Mouse (Mus musculus) kidney, embryonic 14.5 days (tissue): Measurements from ENCODE around the gene Gm3625. TPM values are rescaled to one million over a fixed set of nuclear protein-coding genes. Genes with fewer than 3 reads are reported as not detected.
A peak's percentile ranks its signal among the peaks of the same experiment; 100 is the strongest.

Experiments
- ATAC-seq: fragments of 200-750 bp; cut with Nextera tagmentation; 2 replicates; pipeline ENCODE4 v1.8.0; 2017; ENCODE audit warnings: moderate number of reproducible peaks, mild to moderate bottlenecking, moderate TSS enrichment, moderate library complexity; ENCODE audit not compliant: low FRiP score, low TSS enrichment
- H3K27ac ChIP-seq: fragments of 300-500 bp; sonication (generic); 2 replicates; pipeline ENCODE4 v1.5.1; 2014; ENCODE audit warnings: low read depth, mild to moderate bottlenecking, low read length, moderate library complexity, mixed read lengths
- H3K27me3 ChIP-seq: fragments of 300-500 bp; sonication (generic); 2 replicates; pipeline ENCODE4 v1.6.1; 2014; ENCODE audit warnings: mild to moderate bottlenecking, low read length; ENCODE audit not compliant: control insufficient read depth, insufficient read depth
- H3K36me3 ChIP-seq: fragments of 300-500 bp; sonication (generic); 2 replicates; pipeline ENCODE4 v1.6.1; 2014; ENCODE audit warnings: low read length, mixed read lengths; ENCODE audit not compliant: control insufficient read depth, insufficient read depth
- H3K4me1 ChIP-seq: fragments of 300-500 bp; sonication (generic); 2 replicates; pipeline ENCODE4 v1.6.1; 2014; ENCODE audit warnings: low read length, mixed read lengths; ENCODE audit not compliant: control insufficient read depth, insufficient read depth
- H3K4me2 ChIP-seq: fragments of 300-500 bp; sonication (generic); replicated peaks from 2 replicates; pipeline ENCODE4 v1.6.1; 2014; ENCODE audit warnings: low read depth, mild to moderate bottlenecking, low read length
- H3K4me3 ChIP-seq: fragments of 300-500 bp; sonication (generic); 2 replicates; pipeline ENCODE4 v1.5.1; 2014; ENCODE audit warnings: mild to moderate bottlenecking, low read length
- H3K9ac ChIP-seq: fragments of 300-500 bp; sonication (generic); 2 replicates; pipeline ENCODE4 v1.6.1; 2014; ENCODE audit warnings: low read depth, mild to moderate bottlenecking, low read length, moderate library complexity
- H3K9me3 ChIP-seq: fragments of 300-500 bp; sonication (generic); 2 replicates; pipeline ENCODE4 v1.6.1; 2016; ENCODE audit warnings: low read length; ENCODE audit not compliant: control insufficient read depth
- WGBS: fragments of 180-500 bp; shearing (Covaris S2); extraction: QIAGEN DNeasy Blood & Tissue Kit; methylation state at CpG from one replicate; pipeline ENCODE4 v1.1.7; 2014; 5-methylcytosine and 5-hydroxymethylcytosine counted together
- polyA plus RNA-seq: library from polyadenylated mRNA; unstranded; fragments of >200 nt; fragmentation: Nextera tagmentation; extraction: Ambion mirVana; gene quantifications from 2 replicates; pipeline ENCODE4 v1.2.1, GENCODE M21; 2014

Gene Gm3625
- not detected in 2 replicates for polyA plus RNA-seq

DNA sequence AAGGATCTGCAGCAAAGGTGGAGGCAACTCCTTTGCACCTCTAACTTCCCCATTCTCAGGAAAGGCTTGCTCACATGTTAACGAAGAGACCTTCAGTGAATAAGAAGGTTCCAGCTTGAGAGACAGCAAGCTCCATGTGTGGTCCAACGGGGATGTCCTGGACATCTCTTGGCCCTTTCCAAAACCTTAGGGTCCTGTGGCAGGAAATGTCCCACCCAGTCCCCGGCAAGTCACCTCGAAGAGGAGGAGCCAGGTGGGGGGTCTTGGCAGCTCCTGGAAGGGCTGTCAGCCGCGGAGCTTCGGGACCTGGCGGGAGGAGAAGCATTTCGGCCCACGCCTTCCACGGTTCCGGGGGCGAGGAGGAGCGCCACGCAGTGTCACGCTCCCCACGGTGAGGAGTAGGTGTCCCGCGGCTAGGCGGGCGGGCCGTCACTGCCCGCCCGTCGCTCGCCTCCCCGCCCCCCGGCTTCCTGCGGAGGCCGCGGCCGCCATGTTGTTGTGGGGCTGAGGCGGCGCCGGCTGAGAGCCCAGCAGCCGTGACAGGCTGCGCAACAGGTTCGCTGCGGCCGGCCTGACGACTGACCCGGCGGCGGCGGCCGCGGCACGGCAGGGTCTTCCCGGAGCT lies at the start of gene Gm3625, which contains the start of gene Itsn2:
Gene Gm3625, minus strand, starts transcription at position 387 of the 625 bp plus-strand sequence.
Gene Itsn2, plus strand, starts transcription at position 98 of the 625 bp plus-strand sequence.
- Histone ChIP-seq H3K36me3 (no peaks in the 10 kb centered on the region), H3K4me2 (peak within 1 kb of the TSS; percentile 76), H3K9me3 (no peaks in the 10 kb centered on the region), H3K4me3 (peak within 1 kb of the TSS; percentile 89), H3K4me1 (peaks cover 9% of the 10 kb centered on the region; the same call in 1 of the 2 replicates), H3K9ac (peak within 1 kb of the TSS; percentile 94), H3K27me3 (no peaks in the 10 kb centered on the region), H3K27ac (peak within 1 kb of the TSS; percentile 57; the same call in 1 of the 2 replicates)
- under 1% methylated on average over 39 of the region's 49 CpGs for WGBS
- ATAC-seq: peak; percentile 91

DNA sequence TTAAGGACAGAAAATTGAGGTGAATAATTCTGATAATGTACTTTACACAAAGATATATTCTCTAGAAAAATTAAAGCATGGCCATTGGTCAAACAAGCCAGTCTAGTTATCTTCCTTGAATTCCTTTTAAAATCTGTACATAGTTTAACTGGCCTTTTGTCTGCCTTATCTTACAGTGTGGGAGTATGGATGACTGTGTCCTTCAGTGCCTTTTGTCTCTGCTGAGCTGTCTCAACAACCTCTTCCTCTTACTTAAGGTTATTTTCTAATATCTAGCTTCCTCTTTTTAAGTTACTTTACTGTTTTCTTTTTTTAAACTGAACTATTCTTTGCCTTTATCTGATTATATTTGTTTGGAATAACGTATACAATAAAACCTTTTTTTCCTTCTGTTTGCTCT lies 48.0 kb upstream of the Gm3625 start:
- Histone ChIP-seq H3K4me2 (no peak overlapping the region), H3K9me3 (no peaks in the 10 kb centered on the region), H3K27ac (no peak overlapping the region), H3K9ac (no peak overlapping the region), H3K27me3 (no peaks in the 10 kb centered on the region), H3K4me1 (no peaks in the 10 kb centered on the region), H3K36me3 (peaks cover 41% of the 10 kb centered on the region), H3K4me3 (no peak overlapping the region)
- WGBS: 91% methylated on average over 1 of the region's 1 CpGs
- no peak for ATAC-seq

DNA sequence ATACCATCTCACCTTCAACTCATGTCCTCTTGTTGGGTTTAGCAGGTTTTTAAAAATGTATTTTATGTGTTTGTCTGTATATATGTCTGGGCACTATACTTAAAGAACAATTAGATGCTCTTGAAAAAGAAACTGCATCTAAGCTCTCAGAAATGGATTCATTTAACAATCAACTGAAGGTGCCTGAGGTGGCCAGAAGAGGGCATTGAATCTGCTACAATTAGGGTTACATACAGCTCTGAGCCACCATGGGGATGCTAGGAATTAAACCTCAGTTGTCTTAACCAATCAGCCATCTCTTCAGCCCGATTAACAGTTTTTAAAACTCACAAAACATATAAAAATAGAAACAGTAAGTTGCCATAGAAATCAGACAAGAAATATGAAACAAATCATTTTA lies 45.7 kb upstream of the Gm3625 start:
- H3K9me3 ChIP-seq: no peaks in the 10 kb centered on the region
- no peaks in the 10 kb centered on the region for H3K27me3 ChIP-seq
- H3K27ac ChIP-seq: no peak overlapping the region
- ATAC-seq: no peak
- 94% methylated on average over 1 of the region's 1 CpGs for WGBS
- H3K9ac ChIP-seq: no peak overlapping the region
- H3K36me3 ChIP-seq: peaks cover 51% of the 10 kb centered on the region
- no peak overlapping the region for H3K4me3 ChIP-seq
- no peaks in the 10 kb centered on the region for H3K4me1 ChIP-seq
- H3K4me2 ChIP-seq: no peak overlapping the region

DNA sequence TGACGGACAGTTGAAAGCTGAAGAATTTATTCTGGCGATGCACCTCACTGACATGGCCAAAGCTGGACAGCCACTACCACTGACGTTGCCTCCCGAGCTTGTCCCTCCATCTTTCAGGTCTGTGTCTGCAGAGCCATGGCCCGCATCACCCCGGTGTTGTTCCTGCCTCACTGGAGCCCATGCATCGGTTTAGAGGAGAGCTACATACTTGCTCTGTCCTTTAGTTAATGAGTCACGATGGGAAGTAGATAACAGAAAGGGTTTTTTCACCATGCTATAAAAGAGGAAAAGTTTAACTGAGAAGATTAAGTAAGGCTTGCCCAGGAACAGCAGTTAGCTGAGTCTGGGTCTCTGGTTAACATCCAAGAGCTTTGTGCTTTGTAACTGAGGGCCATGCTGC lies 40.2 kb upstream of the Gm3625 start:
- WGBS: 89% methylated on average over 8 of the region's 8 CpGs
- Histone ChIP-seq H3K36me3 (peaks cover 49% of the 10 kb centered on the region), H3K9me3 (no peaks in the 10 kb centered on the region), H3K9ac (no peak overlapping the region), H3K27ac (no peak overlapping the region), H3K4me1 (no peaks in the 10 kb centered on the region), H3K4me3 (no peak overlapping the region), H3K4me2 (no peak overlapping the region), H3K27me3 (no peaks in the 10 kb centered on the region)
- ATAC-seq: no peak

DNA sequence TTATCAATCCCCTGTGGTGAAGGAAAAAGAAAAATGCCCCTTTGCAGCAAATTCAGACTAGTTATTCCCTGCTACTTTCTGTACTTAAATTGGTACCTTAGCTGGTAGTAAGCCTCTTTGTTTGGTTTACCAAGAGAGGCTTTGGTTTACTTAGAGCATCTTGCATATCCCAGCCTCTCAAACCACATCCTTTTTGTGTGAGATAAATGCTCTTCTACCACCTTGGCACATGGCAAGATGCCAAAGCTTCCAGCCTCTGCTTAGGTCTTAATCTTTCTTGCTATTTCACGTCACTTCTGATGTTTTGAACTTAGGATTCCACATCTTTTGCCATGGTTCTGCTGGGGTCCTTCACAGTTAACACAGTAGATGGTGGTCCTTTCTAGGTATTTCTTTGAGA lies 31.5 kb upstream of the Gm3625 start:
- Histone ChIP-seq H3K27me3 (no peaks in the 10 kb centered on the region), H3K4me2 (no peak overlapping the region), H3K4me1 (no peaks in the 10 kb centered on the region), H3K36me3 (no peaks in the 10 kb centered on the region), H3K4me3 (no peak overlapping the region), H3K27ac (no peak overlapping the region), H3K9me3 (no peaks in the 10 kb centered on the region), H3K9ac (no peak overlapping the region)
- ATAC-seq: no peak
- 92% methylated on average over 1 of the region's 1 CpGs for WGBS

DNA sequence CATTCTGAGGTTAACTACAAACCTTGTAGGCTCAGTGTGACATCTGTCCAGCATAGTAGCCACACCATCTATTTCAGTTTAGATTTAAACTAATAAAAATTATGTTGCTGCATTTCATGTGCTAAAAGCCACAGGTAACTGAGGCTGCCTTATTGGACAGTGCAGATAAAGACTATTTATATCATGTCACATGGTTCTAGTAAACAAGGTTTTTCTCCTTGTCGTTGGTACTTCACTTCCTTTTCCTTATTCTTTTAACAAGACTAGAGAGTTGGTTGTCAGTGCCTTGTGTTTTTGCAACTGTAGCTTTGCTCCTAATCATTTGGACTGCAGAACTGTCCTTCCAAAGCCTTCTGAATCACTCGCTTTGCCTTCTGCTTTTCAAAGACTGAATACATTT lies 22.0 kb upstream of the Gm3625 start:
- H3K4me3 ChIP-seq: no peak overlapping the region
- WGBS: 86% methylated on average over 2 of the region's 2 CpGs
- ATAC-seq: no peak

DNA sequence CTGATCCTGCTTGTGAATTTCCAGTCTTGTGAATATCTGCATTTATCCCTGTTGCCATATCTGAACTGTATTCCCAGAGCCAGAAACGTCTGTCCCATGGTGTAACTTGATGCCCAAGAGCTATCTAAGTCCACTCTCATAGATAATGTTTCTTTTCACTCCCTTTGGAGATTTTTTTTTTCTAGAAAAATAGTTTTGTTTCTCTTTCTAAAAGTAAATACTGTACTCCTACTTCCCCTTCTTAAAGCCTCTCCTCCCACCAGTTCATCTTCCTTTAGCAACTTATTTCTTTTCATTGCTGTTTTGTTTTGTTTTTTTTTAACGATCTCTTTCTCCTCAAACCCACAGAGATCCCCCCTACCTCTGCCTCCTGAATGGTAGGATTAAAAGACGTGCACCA lies 13.9 kb upstream of the Gm3625 start:
- Histone ChIP-seq H3K9ac (no peak overlapping the region), H3K9me3 (no peaks in the 10 kb centered on the region), H3K36me3 (no peaks in the 10 kb centered on the region), H3K27ac (no peak overlapping the region), H3K4me1 (0 out of 2 replicates have a peak, but pooled peaks cover 5% of the 10 kb centered on the region), H3K27me3 (no peaks in the 10 kb centered on the region), H3K4me3 (no peak overlapping the region), H3K4me2 (no peak overlapping the region)
- no peak for ATAC-seq
- WGBS: 24% methylated on average over 3 of the region's 3 CpGs

More for the DNA sequence above, 22.0 kb upstream of the Gm3625 start:
- no peak overlapping the region for H3K9ac ChIP-seq
- no peaks in the 10 kb centered on the region for H3K9me3 ChIP-seq
- H3K4me1 ChIP-seq: no peaks in the 10 kb centered on the region
- no peak overlapping the region for H3K27ac ChIP-seq
- H3K4me2 ChIP-seq: no peak overlapping the region
- H3K27me3 ChIP-seq: no peaks in the 10 kb centered on the region
- no peaks in the 10 kb centered on the region for H3K36me3 ChIP-seq

DNA sequence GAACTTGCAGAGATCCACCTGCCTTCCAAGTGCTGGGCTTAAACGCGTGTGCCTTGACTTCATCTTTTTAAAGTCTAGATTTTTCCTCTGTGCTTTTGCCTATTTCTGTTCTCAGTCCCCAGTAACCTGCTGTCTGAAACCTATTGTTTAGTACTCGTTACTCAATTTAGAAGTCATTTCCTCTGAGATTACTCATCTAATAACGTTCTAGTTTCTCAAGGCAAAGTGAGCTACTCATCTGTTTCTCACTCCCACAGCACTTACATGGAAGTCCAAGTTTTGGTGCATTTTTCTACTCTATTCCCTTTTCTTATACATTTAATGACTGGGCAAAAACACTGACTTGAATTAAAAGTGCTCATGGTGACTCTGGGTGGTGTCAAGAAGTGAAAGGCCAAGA lies 7.0 kb upstream of the Gm3625 start:
- no peaks in the 10 kb centered on the region for H3K27me3 ChIP-seq
- H3K27ac ChIP-seq: no peak overlapping the region
- no peak overlapping the region for H3K4me2 ChIP-seq
- WGBS: 62% methylated on average over 4 of the region's 4 CpGs
- ATAC-seq: no peak
- peaks cover 4% of the 10 kb centered on the region; the same call in 1 of the 2 replicates for H3K4me1 ChIP-seq
- H3K36me3 ChIP-seq: no peaks in the 10 kb centered on the region
- no peak overlapping the region for H3K9ac ChIP-seq
- no peaks in the 10 kb centered on the region for H3K9me3 ChIP-seq
- no peak overlapping the region for H3K4me3 ChIP-seq

DNA sequence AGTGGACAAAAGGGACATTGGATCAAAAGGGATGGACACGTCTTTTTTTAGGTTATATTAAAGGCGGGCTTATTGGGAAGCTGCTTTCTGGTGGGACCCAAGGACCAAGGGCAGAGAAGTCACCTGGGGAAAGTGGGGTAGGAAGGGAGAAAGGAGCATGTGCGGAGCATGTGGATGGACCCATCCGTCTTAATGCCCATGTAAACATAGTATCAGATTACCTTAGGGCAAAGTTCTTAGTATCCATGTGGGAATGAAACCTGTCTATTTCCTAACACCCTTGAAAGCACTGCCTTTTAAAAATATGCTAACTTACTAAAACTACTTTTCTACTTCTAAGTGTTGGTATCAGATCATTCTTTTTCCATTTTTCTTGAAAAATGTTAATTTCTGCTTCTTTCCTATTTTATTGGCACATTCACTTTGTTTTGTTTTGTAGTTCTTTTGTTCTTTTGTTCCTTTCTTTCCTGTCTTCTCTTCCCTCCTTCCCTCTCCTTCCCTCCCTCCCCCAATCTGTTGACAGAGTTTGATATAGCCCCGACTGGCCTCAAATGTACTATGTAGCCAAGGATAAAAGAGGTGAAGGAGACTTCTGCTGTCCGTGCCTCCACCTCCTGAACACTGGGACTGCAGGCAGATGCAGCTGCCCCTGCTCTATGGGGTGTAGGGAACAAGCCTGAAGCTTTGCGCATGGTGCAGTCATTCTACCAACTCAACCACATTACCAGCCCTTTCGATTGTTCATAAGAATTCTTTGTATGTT lies 6.1 kb upstream of the Gm3625 start:
- WGBS: 52% methylated on average over 8 of the region's 8 CpGs
- H3K4me1 ChIP-seq: peaks cover 9% of the 10 kb centered on the region; the same call in 1 of the 2 replicates
- no peak overlapping the region for H3K4me2 ChIP-seq
- no peaks in the 10 kb centered on the region for H3K36me3 ChIP-seq
- ATAC-seq: no peak
- no peak overlapping the region for H3K27ac ChIP-seq
- H3K27me3 ChIP-seq: no peaks in the 10 kb centered on the region
- H3K4me3 ChIP-seq: no peak overlapping the region
- no peaks in the 10 kb centered on the region for H3K9me3 ChIP-seq
- H3K9ac ChIP-seq: no peak overlapping the region
